ENCODE assay signal across 9 mouse cellular contexts in genomic region chr13:23505662-23506345, GRCm38 (mm10). TPM values are rescaled to one million over a fixed set of nuclear protein-coding genes. Genes with fewer than 3 reads are reported as not detected.
DNase-seq lines count a peak whose midpoint lies in the region; ATAC-seq lines count a peak whose summit lies in the region.
"Had no signal": no experiment of that assay in that cellular context is flagged by ENCODE, and none has a peak within 500 bp of the region (broad histone marks: within the 10 kb centered on the region; RNA-seq: fewer than 3 reads in every experiment).

No protein-coding gene starts in this region.

- peak overlapping the region; percentile 62 for H3K4me2 ChIP-seq in heart, embryonic 15.5 days
- H3K4me2 ChIP-seq in intestine, embryonic 16.5 days (ENCODE audit: low read depth, low read length): peak overlapping the region; percentile 53

- peaks cover 29% of the 10 kb centered on the region for H3K4me1 ChIP-seq in heart, embryonic 15.5 days (replicated peaks)
- H3K4me1 ChIP-seq in intestine, embryonic 16.5 days (ENCODE audit: control insufficient read depth, insufficient read depth, low read length): peaks cover 16% of the 10 kb centered on the region; the same call in 1 of the 2 replicates

- WGBS in heart, embryonic 15.5 days: 10% methylated on average over 14 of the region's 14 CpGs
- 20% methylated on average over 14 of the region's 14 CpGs for WGBS in intestine, embryonic 16.5 days

- DNase-seq in heart, adult 9 months (ENCODE audit: low spot score in 2 of 2): no peak
- peak; percentile 63 for DNase-seq in embryo, embryonic 10 days (ENCODE audit: low spot score)
- peak; percentile 51 for DNase-seq in neural tube, embryonic 10.5 days (ENCODE audit: extremely low spot score, low spot score)
- no peak for DNase-seq in adrenal gland, adult 2 months
- DNase-seq in retina, embryonic 14.5 days (ENCODE audit: low spot score): no peak

- H3K27ac ChIP-seq in heart, embryonic 15.5 days: peak overlapping the region; percentile 51; the same call in 1 of the 2 replicates
- H3K27ac ChIP-seq in intestine, embryonic 16.5 days (ENCODE audit: low read length): 0 out of 2 replicates have a peak overlapping the region, but pooled peaks have one; percentile 2

- H3K9me3 ChIP-seq in heart, embryonic 15.5 days (replicated peaks): no peaks in the 10 kb centered on the region
- no peaks in the 10 kb centered on the region for H3K9me3 ChIP-seq in intestine, embryonic 16.5 days (ENCODE audit: control insufficient read depth, low read length)

- no peaks in the 10 kb centered on the region for H3K36me3 ChIP-seq in heart, embryonic 15.5 days
- H3K36me3 ChIP-seq in intestine, embryonic 16.5 days (ENCODE audit: control insufficient read depth, insufficient read depth, low read length): no peaks in the 10 kb centered on the region

- H3K4me3 ChIP-seq in heart, embryonic 15.5 days: peak overlapping the region; percentile 36
- peak overlapping the region; percentile 31 for H3K4me3 ChIP-seq in intestine, embryonic 16.5 days (ENCODE audit: low read length)

- H3K9ac ChIP-seq in heart, embryonic 15.5 days: no peak overlapping the region
- H3K9ac ChIP-seq in intestine, embryonic 16.5 days (ENCODE audit: low read depth, low read length): 0 out of 2 replicates have a peak overlapping the region, but pooled peaks have one; percentile 41

- no peak for ATAC-seq in heart, embryonic 15.5 days (replicated peaks; ENCODE audit: insufficient number of reproducible peaks, insufficient read depth, low FRiP score, low read depth)
- no peak for ATAC-seq in intestine, embryonic 16.5 days
- ATAC-seq in megakaryocyte progenitor cell, adult 5-6 weeks (replicated peaks; ENCODE audit: poor library complexity): no peak

- no peaks in the 10 kb centered on the region for H3K27me3 ChIP-seq in heart, embryonic 15.5 days
- H3K27me3 ChIP-seq in intestine, embryonic 16.5 days (replicated peaks; ENCODE audit: control insufficient read depth, insufficient read depth, low read length): no peaks in the 10 kb centered on the region

RNA-seq across cellular contexts. Expression of gene Btn2a2, which starts 17.1 kb away (rescaled TPM):
- 0.31 and 0.41 TPM in 2 replicates for polyA plus RNA-seq in heart, embryonic 15.5 days (2015; fragmentation: Nextera tagmentation; extraction: Ambion mirVana)
- polyA plus RNA-seq in intestine, embryonic 16.5 days (2015; fragmentation: Nextera tagmentation; extraction: Ambion mirVana): 0.12 TPM in 2 replicates
- not detected in 2 replicates for total RNA-seq in megakaryocyte progenitor cell, adult 5-6 weeks (2015)
- 0.17 TPM in 1 of 2 replicates, not detected in the other for total RNA-seq in megakaryocyte progenitor cell, adult 5-6 weeks (2017)
- not detected for total RNA-seq in adrenal gland, adult 2 months (2021)
- not detected in 2 replicates for polyA plus RNA-seq in adrenal gland, adult 2 months (2012; rRNA removed)
- polyA plus RNA-seq: gonadal fat pad, adult 2 months had no signal

RNA-seq across cellular contexts. Expression of gene Hist1h4h, which starts 25.0 kb away (rescaled TPM):
- 5.4 and 5.7 TPM in 2 replicates for polyA plus RNA-seq in heart, embryonic 15.5 days (2015; fragmentation: Nextera tagmentation; extraction: Ambion mirVana)
- polyA plus RNA-seq in intestine, embryonic 16.5 days (2015; fragmentation: Nextera tagmentation; extraction: Ambion mirVana): 3.5 and 3.7 TPM in 2 replicates
- total RNA-seq in megakaryocyte progenitor cell, adult 5-6 weeks (2015): 57.4 and 61.0 TPM in 2 replicates
- 855 and 1,026 TPM in 2 replicates for total RNA-seq in megakaryocyte progenitor cell, adult 5-6 weeks (2017)
- total RNA-seq in adrenal gland, adult 2 months (2021): 100 to 1,000 TPM; 338 to 400 TPM
- polyA plus RNA-seq in adrenal gland, adult 2 months (2012; rRNA removed): 20.2 and 33.8 TPM in 2 replicates

RNA-seq across cellular contexts. Expression of gene Hist1h2af, which starts 27.9 kb away (rescaled TPM):
- 2.2 and 2.6 TPM in 2 replicates for polyA plus RNA-seq in heart, embryonic 15.5 days (2015; fragmentation: Nextera tagmentation; extraction: Ambion mirVana)
- 2.5 and 3.6 TPM in 2 replicates for polyA plus RNA-seq in intestine, embryonic 16.5 days (2015; fragmentation: Nextera tagmentation; extraction: Ambion mirVana)
- 36.0 and 48.7 TPM in 2 replicates for total RNA-seq in megakaryocyte progenitor cell, adult 5-6 weeks (2015)
- total RNA-seq in megakaryocyte progenitor cell, adult 5-6 weeks (2017): 1,885 and 2,197 TPM in 2 replicates
- 10 to 100 TPM; 17.9 to 20.0 TPM for total RNA-seq in adrenal gland, adult 2 months (2021)
- polyA plus RNA-seq in adrenal gland, adult 2 months (2012; rRNA removed): 24.9 and 66.0 TPM in 2 replicates

RNA-seq across cellular contexts. Expression of gene Hist1h3g, which starts 29.4 kb away (rescaled TPM):
- 1.6 and 3.1 TPM in 2 replicates for polyA plus RNA-seq in heart, embryonic 15.5 days (2015; fragmentation: Nextera tagmentation; extraction: Ambion mirVana)
- polyA plus RNA-seq in intestine, embryonic 16.5 days (2015; fragmentation: Nextera tagmentation; extraction: Ambion mirVana): 2.6 and 3.7 TPM in 2 replicates
- 212 and 246 TPM in 2 replicates for total RNA-seq in megakaryocyte progenitor cell, adult 5-6 weeks (2015)
- 210 and 363 TPM in 2 replicates for total RNA-seq in megakaryocyte progenitor cell, adult 5-6 weeks (2017)
- total RNA-seq in adrenal gland, adult 2 months (2021): 1 to 10 TPM; 2.2 to 7.1 TPM
- polyA plus RNA-seq in adrenal gland, adult 2 months (2012; rRNA removed): 3.2 and 3.5 TPM in 2 replicates

RNA-seq across cellular contexts. Expression of gene Hist1h2bh, which starts 37.4 kb away (rescaled TPM):
- 0.61 and 0.74 TPM in 2 replicates for polyA plus RNA-seq in heart, embryonic 15.5 days (2015; fragmentation: Nextera tagmentation; extraction: Ambion mirVana)
- 0.65 and 0.94 TPM in 2 replicates for polyA plus RNA-seq in intestine, embryonic 16.5 days (2015; fragmentation: Nextera tagmentation; extraction: Ambion mirVana)
- total RNA-seq in megakaryocyte progenitor cell, adult 5-6 weeks (2015): 32.4 and 33.2 TPM in 2 replicates
- 120 and 144 TPM in 2 replicates for total RNA-seq in megakaryocyte progenitor cell, adult 5-6 weeks (2017)
- 1 to 10 TPM; 3.0 to 3.2 TPM for total RNA-seq in adrenal gland, adult 2 months (2021)
- 1.2 and 1.5 TPM in 2 replicates for polyA plus RNA-seq in adrenal gland, adult 2 months (2012; rRNA removed)

Comparison
In these comparisons a context has a peak if more than half of its experiments do, and no peak if none do; other contexts are left out.
1. DNase-seq: peak in embryo, embryonic 10 days (single experiment) and neural tube, embryonic 10.5 days (single experiment); none in heart, adult 9 months (0 of 2), adrenal gland, adult 2 months (single experiment) and retina, embryonic 14.5 days (single experiment).